Mouse (Mus musculus) midbrain, embryonic 13.5 days (tissue): ENCODE measurements at regions not wholly inside any gene's neighbourhood (a gene's known extent, or its start where the extent isn't known, plus 50 kb on each side); places are given as distances from the start of the nearest gene placed in this dataset.

Source experiments
- ATAC-seq: fragments of 200-750 bp; cut with Nextera tagmentation; 2 replicates; pipeline ENCODE4 v1.8.0; 2017; ENCODE audit warnings: mild to moderate bottlenecking, moderate TSS enrichment, moderate library complexity
- H3K27ac ChIP-seq: fragments of 300-500 bp; sonication (generic); 2 replicates; pipeline ENCODE4 v1.5.1; 2015; ENCODE audit warnings: inconsistent platforms, mild to moderate bottlenecking, moderate library complexity
- H3K27me3 ChIP-seq: fragments of 300-500 bp; sonication (generic); 2 replicates; pipeline ENCODE4 v1.6.1; 2015; ENCODE audit warnings: mild to moderate bottlenecking, inconsistent platforms
- H3K36me3 ChIP-seq: fragments of 300-500 bp; sonication (generic); 2 replicates; pipeline ENCODE4 v1.6.1; 2015; ENCODE audit warnings: mild to moderate bottlenecking, inconsistent platforms
- H3K4me1 ChIP-seq: fragments of 300-500 bp; sonication (generic); replicated peaks from 2 replicates; pipeline ENCODE4 v1.6.1; 2015; ENCODE audit warnings: inconsistent platforms
- H3K4me2 ChIP-seq: fragments of 300-500 bp; sonication (generic); replicated peaks from 2 replicates; pipeline ENCODE4 v1.6.1; 2015; ENCODE audit warnings: moderate library complexity, mild to moderate bottlenecking, inconsistent platforms
- H3K4me3 ChIP-seq: fragments of 300-500 bp; sonication (generic); replicated peaks from 2 replicates; pipeline ENCODE4 v1.5.1; 2015; ENCODE audit warnings: mild to moderate bottlenecking, inconsistent platforms
- H3K9ac ChIP-seq: fragments of 300-500 bp; sonication (generic); replicated peaks from 2 replicates; pipeline ENCODE4 v1.6.1; 2015; ENCODE audit warnings: mild to moderate bottlenecking, inconsistent platforms
- H3K9me3 ChIP-seq: fragments of 300-500 bp; sonication (generic); 2 replicates; pipeline ENCODE4 v1.6.1; 2016; ENCODE audit warnings: mild to moderate bottlenecking, inconsistent platforms
- WGBS: fragments of 180-500 bp; shearing (Covaris S2); methylation state at CpG from one replicate; pipeline ENCODE4 v1.1.7; 2015; 5-methylcytosine and 5-hydroxymethylcytosine counted together

- WGBS, result 93% methylated on average over 5 of the region's 5 CpGs
- no peaks in the 10 kb centered on the region for H3K36me3 ChIP-seq
- no peak overlapping the region for H3K9ac ChIP-seq
- H3K9me3 ChIP-seq, result no peaks in the 10 kb centered on the region
- no peaks in the 10 kb centered on the region for H3K27me3 ChIP-seq
- no peaks in the 10 kb centered on the region for H3K4me1 ChIP-seq
- no peak for ATAC-seq
- no peak overlapping the region for H3K27ac ChIP-seq
- H3K4me3 ChIP-seq, result no peak overlapping the region
- H3K4me2 ChIP-seq, result no peak overlapping the region
Measured at GRCm38 (mm10) chr17:54821059-54821458, 522.2 kb upstream of the Slc5a7 start.

GRCm38 (mm10) chr17:54853631-54854030 is 554.8 kb upstream of the Slc5a7 start:
- Histone ChIP-seq H3K4me1 (no peaks in the 10 kb centered on the region), H3K4me2 (no peak overlapping the region), H3K4me3 (no peak overlapping the region), H3K9ac (no peak overlapping the region), H3K9me3 (no peaks in the 10 kb centered on the region), H3K27me3 (no peaks in the 10 kb centered on the region), H3K27ac (no peak overlapping the region), H3K36me3 (no peaks in the 10 kb centered on the region)
- WGBS, result 82% methylated on average over 1 of the region's 1 CpGs
- ATAC-seq, result no peak

- Histone ChIP-seq H3K9ac (no peak overlapping the region), H3K4me3 (no peak overlapping the region), H3K27me3 (no peaks in the 10 kb centered on the region), H3K4me2 (no peak overlapping the region), H3K27ac (no peak overlapping the region), H3K4me1 (no peaks in the 10 kb centered on the region), H3K9me3 (no peaks in the 10 kb centered on the region), H3K36me3 (no peaks in the 10 kb centered on the region)
- no peak for ATAC-seq
- WGBS, result 61% methylated on average over 4 of the region's 4 CpGs
Measured at GRCm38 (mm10) chr17:54896198-54896597, 549.0 kb upstream of the St6gal2 start.

- WGBS, result 73% methylated on average over 3 of the region's 3 CpGs
- H3K4me1 ChIP-seq, result no peaks in the 10 kb centered on the region
- ATAC-seq, result no peak
- no peak overlapping the region for H3K4me2 ChIP-seq
- H3K4me3 ChIP-seq, result no peak overlapping the region
- no peaks in the 10 kb centered on the region for H3K27me3 ChIP-seq
- no peaks in the 10 kb centered on the region for H3K9me3 ChIP-seq
- H3K9ac ChIP-seq, result no peak overlapping the region
- H3K27ac ChIP-seq, result no peak overlapping the region
- no peaks in the 10 kb centered on the region for H3K36me3 ChIP-seq
Measured at GRCm38 (mm10) chr17:54929181-54929715, 515.9 kb upstream of the St6gal2 start.

GRCm38 (mm10) chr17:54943380-54944047 is 501.7 kb upstream of the St6gal2 start:
- ATAC-seq, result 0 out of 2 replicates have a peak, but pooled peaks have one; percentile 30
- no peaks in the 10 kb centered on the region for H3K27me3 ChIP-seq
- no peaks in the 10 kb centered on the region for H3K9me3 ChIP-seq
- H3K4me1 ChIP-seq, result no peaks in the 10 kb centered on the region
- H3K4me3 ChIP-seq, result no peak overlapping the region
- H3K36me3 ChIP-seq, result no peaks in the 10 kb centered on the region
- H3K4me2 ChIP-seq, result no peak overlapping the region
- H3K27ac ChIP-seq, result no peak overlapping the region
- no peak overlapping the region for H3K9ac ChIP-seq
- WGBS, result 58% methylated on average over 3 of the region's 3 CpGs

- Histone ChIP-seq H3K9ac (no peak overlapping the region), H3K36me3 (no peaks in the 10 kb centered on the region), H3K4me3 (no peak overlapping the region), H3K27ac (no peak overlapping the region), H3K4me2 (no peak overlapping the region), H3K9me3 (no peaks in the 10 kb centered on the region), H3K27me3 (no peaks in the 10 kb centered on the region), H3K4me1 (no peaks in the 10 kb centered on the region)
- ATAC-seq, result peak; percentile 60; the same call in 1 of the 2 replicates
- 79% methylated on average over 6 of the region's 6 CpGs for WGBS
Measured at GRCm38 (mm10) chr17:54944288-54944931, 500.8 kb upstream of the St6gal2 start.
